ENCODE assay signal across 13 mouse cellular contexts in the genomic region with DNA sequence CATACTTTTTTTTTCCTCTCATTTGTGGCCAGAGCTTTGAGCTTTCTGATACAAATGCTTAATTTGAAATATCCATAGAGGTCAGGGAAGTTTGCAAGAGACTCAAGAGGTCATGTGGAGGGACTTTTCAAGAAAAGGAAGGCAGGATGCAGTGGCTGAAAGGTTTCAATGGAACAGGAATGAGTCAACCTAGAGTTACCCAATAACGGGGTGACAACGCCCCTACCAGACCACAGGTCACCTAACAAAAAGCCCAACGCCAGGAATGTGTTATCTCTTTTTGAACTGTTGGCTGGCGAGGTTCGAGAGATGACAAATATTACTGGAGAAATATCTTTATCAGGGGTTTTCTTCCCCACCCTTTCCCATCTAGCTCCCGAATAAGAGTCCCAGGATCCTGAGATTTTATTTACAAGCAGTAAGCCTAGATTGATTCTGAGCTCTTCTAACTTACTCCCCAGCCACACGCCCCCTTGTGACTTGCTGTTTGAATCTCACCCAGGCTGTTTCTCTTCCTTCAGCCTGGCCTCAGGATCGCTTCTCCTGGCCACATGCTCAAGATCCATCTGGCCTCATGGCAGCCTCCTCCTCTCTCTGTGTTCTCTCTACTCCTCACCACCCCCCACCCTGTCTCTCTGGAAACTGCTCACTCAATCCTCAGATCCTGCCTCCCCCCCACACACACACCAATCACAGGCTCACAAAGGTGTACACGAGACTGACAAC. TPM values are rescaled to one million over a fixed set of nuclear protein-coding genes. Genes with fewer than 3 reads are reported as not detected.
DNase-seq lines count a peak whose midpoint lies in the region; ATAC-seq and TF ChIP-seq lines count a peak whose summit lies in the region.
"Had no signal": no experiment of that assay in that cellular context is flagged by ENCODE, and none has a peak within 500 bp of the region (broad histone marks: within the 10 kb centered on the region; RNA-seq: fewer than 3 reads in every experiment).

No protein-coding gene starts in this region.

- no peak overlapping the region for H3K4me3 ChIP-seq in intestine, postnatal 0 days (ENCODE audit: low read depth, low read length)
- H3K4me3 ChIP-seq in intestine, embryonic 15.5 days (replicated peaks), result no peak overlapping the region
- H3K4me3 ChIP-seq: embryonic facial prominence, embryonic 13.5 days; heart, embryonic 13.5 days; lung, embryonic 15.5 days had no signal

- no peaks in the 10 kb centered on the region for H3K9me3 ChIP-seq in intestine, postnatal 0 days (ENCODE audit: control insufficient read depth)
- H3K9me3 ChIP-seq in intestine, embryonic 15.5 days, result no peaks in the 10 kb centered on the region
- H3K9me3 ChIP-seq: embryonic facial prominence, embryonic 13.5 days; heart, embryonic 13.5 days; lung, embryonic 15.5 days had no signal

- no peak for ATAC-seq in intestine, postnatal 0 days
- no peak for ATAC-seq in intestine, embryonic 15.5 days
- ATAC-seq in granulocyte monocyte progenitor cell, adult 5-6 weeks (replicated peaks; ENCODE audit: poor library complexity, severe bottlenecking), result no peak

- no peak overlapping the region for H3K27ac ChIP-seq in intestine, postnatal 0 days (ENCODE audit: low read depth, low read length)
- no peak overlapping the region for H3K27ac ChIP-seq in intestine, embryonic 15.5 days
- H3K27ac ChIP-seq: embryonic facial prominence, embryonic 13.5 days; heart, embryonic 13.5 days; lung, embryonic 15.5 days had no signal

- no peak overlapping the region for H3K9ac ChIP-seq in intestine, postnatal 0 days (ENCODE audit: low read depth, low read length)
- H3K9ac ChIP-seq in intestine, embryonic 15.5 days, result no peak overlapping the region
- H3K9ac ChIP-seq: embryonic facial prominence, embryonic 13.5 days; heart, embryonic 13.5 days; lung, embryonic 15.5 days had no signal

- WGBS in intestine, postnatal 0 days, result 51% methylated on average over 9 of the region's 9 CpGs
- WGBS in intestine, embryonic 15.5 days, result 57% methylated on average over 9 of the region's 9 CpGs

- H3K4me1 ChIP-seq in intestine, postnatal 0 days (replicated peaks; ENCODE audit: control insufficient read depth, insufficient read depth, low read length), result no peaks in the 10 kb centered on the region
- no peaks in the 10 kb centered on the region for H3K4me1 ChIP-seq in intestine, embryonic 15.5 days (replicated peaks)
- H3K4me1 ChIP-seq: embryonic facial prominence, embryonic 13.5 days; lung, embryonic 15.5 days had no signal

- H3K27me3 ChIP-seq in intestine, postnatal 0 days (replicated peaks; ENCODE audit: control insufficient read depth, insufficient read depth, low read length), result no peaks in the 10 kb centered on the region
- H3K27me3 ChIP-seq in intestine, embryonic 15.5 days (replicated peaks), result no peaks in the 10 kb centered on the region
- H3K27me3 ChIP-seq: embryonic facial prominence, embryonic 13.5 days; heart, embryonic 13.5 days; lung, embryonic 15.5 days had no signal

- no peaks in the 10 kb centered on the region for H3K36me3 ChIP-seq in intestine, postnatal 0 days (ENCODE audit: control insufficient read depth, insufficient read depth)
- H3K36me3 ChIP-seq in intestine, embryonic 15.5 days, result no peaks in the 10 kb centered on the region
- H3K36me3 ChIP-seq: embryonic facial prominence, embryonic 13.5 days; heart, embryonic 13.5 days; lung, embryonic 15.5 days had no signal

- peak; percentile 45 to 55 for DNase-seq in right cerebral cortex, postnatal 10 days (ENCODE audit: low spot score in 2 of 2)
- DNase-seq in right cerebral cortex, adult 2 months (ENCODE audit: low spot score in 2 of 2), result no peak
- DNase-seq in brain, embryonic 14.5 days (ENCODE audit: low read depth), result peak; percentile 41
- DNase-seq in telencephalon, adult 2 months (ENCODE audit: low read depth, low spot score), result peak; percentile 32
- DNase-seq: adrenal gland, adult 8-10 months; kidney, postnatal 36 days; spleen, adult 18-20 months had no signal

- TF ChIP-seq POLR2A in brain, embryonic 14.5 days (IDR thresholded peaks at IDR 0.05; ENCODE audit: borderline replicate concordance, extremely low read depth, insufficient read depth, insufficient read length, poor library complexity, severe bottlenecking), result no peak

- H3K4me2 ChIP-seq in intestine, postnatal 0 days (replicated peaks; ENCODE audit: low read depth), result no peak overlapping the region
- H3K4me2 ChIP-seq in intestine, embryonic 15.5 days (replicated peaks), result no peak overlapping the region
- H3K4me2 ChIP-seq: embryonic facial prominence, embryonic 13.5 days; heart, embryonic 13.5 days; lung, embryonic 15.5 days had no signal

- peak; percentile 54 for TF ChIP-seq CTCF in intestine, postnatal 0 days (IDR thresholded peaks at IDR 0.05; ENCODE audit: low read depth)
- TF ChIP-seq CTCF in brain, embryonic 14.5 days (IDR thresholded peaks at IDR 0.05; ENCODE audit: borderline replicate concordance, extremely low read depth, insufficient read depth, insufficient read length), result peak; percentile 16; the same call in 1 of the 2 replicates

RNA-seq across cellular contexts. Expression of gene Aldh3a1, which starts 13.0 kb away (rescaled TPM):
- 0.10 and 0.12 TPM in 2 replicates for polyA plus RNA-seq in intestine, postnatal 0 days (2015; fragmentation: Nextera tagmentation; extraction: Ambion mirVana)
- not detected in 2 replicates for polyA plus RNA-seq in intestine, embryonic 15.5 days (2015; fragmentation: Nextera tagmentation; extraction: Ambion mirVana)
- 0.08 TPM in 1 of 2 replicates, not detected in the other for polyA plus RNA-seq in brain, embryonic 14.5 days (2012; rRNA removed)
- not detected in 2 replicates for total RNA-seq in granulocyte monocyte progenitor cell, adult 5-6 weeks (2014; fragmentation: Nextera tagmentation)
- not detected in 2 replicates for total RNA-seq in granulocyte monocyte progenitor cell, adult 5-6 weeks (2017)

RNA-seq across cellular contexts. Expression of gene Usp22, which starts 45.5 kb away (rescaled TPM):
- polyA plus RNA-seq in intestine, postnatal 0 days (2015; fragmentation: Nextera tagmentation; extraction: Ambion mirVana), result 26.3 and 27.0 TPM in 2 replicates
- 89.0 and 98.6 TPM in 2 replicates for polyA plus RNA-seq in intestine, embryonic 15.5 days (2015; fragmentation: Nextera tagmentation; extraction: Ambion mirVana)
- polyA plus RNA-seq in brain, embryonic 14.5 days (2012; rRNA removed), result 318 and 370 TPM in 2 replicates
- 23.3 and 34.2 TPM in 2 replicates for total RNA-seq in granulocyte monocyte progenitor cell, adult 5-6 weeks (2014; fragmentation: Nextera tagmentation)
- 52.4 and 63.5 TPM in 2 replicates for total RNA-seq in granulocyte monocyte progenitor cell, adult 5-6 weeks (2017)

RNA-seq across cellular contexts. Expression of gene Aldh3a2, which starts 46.9 kb away (rescaled TPM):
- 60.7 and 63.1 TPM in 2 replicates for polyA plus RNA-seq in intestine, postnatal 0 days (2015; fragmentation: Nextera tagmentation; extraction: Ambion mirVana)
- polyA plus RNA-seq in intestine, embryonic 15.5 days (2015; fragmentation: Nextera tagmentation; extraction: Ambion mirVana), result 50.5 and 51.6 TPM in 2 replicates
- 29.0 and 29.4 TPM in 2 replicates for polyA plus RNA-seq in brain, embryonic 14.5 days (2012; rRNA removed)
- total RNA-seq in granulocyte monocyte progenitor cell, adult 5-6 weeks (2014; fragmentation: Nextera tagmentation), result 18.5 and 20.9 TPM in 2 replicates
- total RNA-seq in granulocyte monocyte progenitor cell, adult 5-6 weeks (2017), result 22.3 and 27.3 TPM in 2 replicates

Comparison
In these comparisons a context has a peak if more than half of its experiments do, and no peak if none do; other contexts are left out.
1. DNase-seq: peak in right cerebral cortex, postnatal 10 days (2 of 2), brain, embryonic 14.5 days (single experiment) and telencephalon, adult 2 months (single experiment); none in right cerebral cortex, adult 2 months (0 of 2).